Mouse (Mus musculus): ENCODE results near the gene Myrf. TPM values are rescaled to one million over a fixed set of nuclear protein-coding genes. Genes with fewer than 3 reads are reported as not detected.

The Myrf gene
- under 1 TPM in 1 of 2 experiments, not detected in 1; 0.11 TPM for total RNA-seq (2023)

DNA sequence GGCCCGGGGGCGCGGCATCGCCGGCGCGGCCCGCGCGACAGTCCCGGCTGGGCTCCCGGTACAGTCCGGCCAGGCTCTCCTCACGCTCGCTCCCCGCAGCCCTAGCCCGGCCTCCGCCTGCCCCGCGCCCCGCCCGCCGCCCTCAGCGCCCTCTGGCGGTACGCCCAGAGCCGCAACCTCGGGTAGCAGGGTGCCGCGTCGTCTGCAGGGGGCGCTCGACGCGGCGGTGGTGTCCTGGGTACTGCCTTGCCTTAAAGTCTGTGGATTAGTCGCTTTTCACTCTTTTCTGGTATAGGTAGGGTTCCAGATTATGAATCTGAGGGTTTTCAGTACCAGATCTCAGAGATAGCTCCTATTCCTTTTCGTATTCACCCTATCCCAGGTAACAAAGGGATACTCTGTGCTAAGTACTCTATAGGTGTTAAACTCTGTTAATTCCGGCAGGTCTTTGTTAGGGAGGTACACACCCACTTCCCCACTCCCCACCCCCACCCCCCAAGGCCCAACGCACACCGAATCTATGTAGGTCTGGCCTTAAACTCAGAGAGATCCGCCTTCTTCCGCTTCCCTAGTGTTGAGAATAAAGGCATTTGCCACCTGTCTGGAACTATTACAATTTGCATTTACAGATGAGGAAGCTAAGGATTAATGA, at the start of gene Myrf:
Myrf (minus strand) TSS at position 95 of the 652 bp plus-strand sequence.

DNA sequence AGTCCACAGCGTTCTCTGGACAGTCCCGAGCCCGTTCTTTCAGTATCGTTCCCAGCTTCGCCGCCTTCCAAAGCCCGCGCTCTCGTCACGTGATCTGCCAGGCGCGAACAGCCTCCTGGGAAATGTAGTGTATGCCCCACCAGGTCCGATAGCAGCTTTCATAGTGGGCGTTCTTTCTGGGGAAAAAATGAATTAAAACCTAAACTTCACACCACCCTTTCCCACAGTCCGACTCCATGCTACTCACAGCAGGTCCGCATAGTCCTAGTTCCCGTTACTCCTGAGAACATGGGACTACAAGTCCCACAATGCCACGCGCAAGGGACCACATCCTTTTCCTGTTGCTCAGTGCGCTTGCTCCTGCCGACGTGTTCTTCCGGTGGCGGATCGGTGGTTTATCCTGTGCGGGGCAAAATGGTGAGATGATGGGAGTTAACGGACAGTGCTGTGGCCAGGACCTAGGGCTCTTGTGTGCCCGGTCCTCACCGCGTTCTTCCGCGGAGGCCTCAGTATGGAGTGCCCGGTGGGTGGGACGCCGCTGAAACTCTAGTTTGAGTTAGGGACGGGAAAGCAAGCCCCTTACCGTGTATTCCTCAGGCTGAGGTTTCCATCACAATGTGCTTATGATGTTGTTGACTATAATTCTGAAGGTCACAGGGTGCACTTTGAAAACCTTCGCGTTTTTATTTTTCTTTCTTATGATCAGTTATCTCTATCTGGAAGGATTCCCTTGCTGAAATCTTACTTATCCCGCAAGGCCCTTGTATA, 36.5 kb downstream of the Myrf start, which contains the start of the genes Tmem258 and Fen1:
Tmem258 (plus strand) TSS at position 167 of the 768 bp plus-strand sequence.
Fen1 (minus strand) TSS at position 322 of the 768 bp plus-strand sequence.

DNA sequence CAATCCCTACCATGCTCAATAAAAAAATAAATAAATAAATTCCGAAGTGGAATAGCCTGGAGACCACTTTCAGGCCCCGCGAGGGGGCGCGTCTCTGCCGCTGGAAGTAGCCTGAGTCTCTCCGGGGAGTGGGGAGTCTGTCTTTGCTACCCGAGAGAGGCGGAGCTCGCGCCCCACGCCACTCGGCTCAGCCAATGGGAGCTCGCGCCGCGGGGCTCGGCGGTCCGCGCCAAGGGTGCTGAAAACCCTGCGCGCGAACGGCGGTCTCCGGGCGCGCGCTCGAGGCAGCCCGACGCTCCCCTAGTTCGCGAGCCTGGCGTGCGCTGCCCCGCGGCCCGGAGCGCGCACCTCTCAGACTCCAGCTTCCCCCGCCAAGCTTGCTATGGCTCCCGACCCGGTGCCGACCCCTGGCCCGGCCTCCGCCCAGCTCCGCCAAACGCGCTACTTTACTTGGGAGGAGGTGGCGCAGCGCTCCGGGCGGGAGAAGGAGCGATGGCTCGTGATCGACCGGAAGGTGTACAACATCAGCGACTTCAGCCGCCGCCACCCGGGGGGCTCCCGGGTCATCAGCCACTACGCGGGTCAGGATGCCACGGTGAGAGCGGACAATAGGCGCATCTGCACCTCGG, 57.8 kb downstream of the Myrf start, which contains the start of gene Fads1:
Fads1 (plus strand) TSS at position 219 of the 629 bp plus-strand sequence.

Other genes with a start within 250 kb of the Myrf start
- gene Best1, start 239.1 kb downstream of the Myrf start, total RNA-seq (2023) = not detected
- gene Rab3il1, start 239.1 kb downstream of the Myrf start, total RNA-seq (2023) = 1 to 10 TPM; 5.0 to 9.6 TPM
- gene Fads3, start 199.2 kb downstream of the Myrf start, total RNA-seq (2023) = 1 to 10 TPM; 2.0 to 5.5 TPM
- gene Fads2, start 139.0 kb downstream of the Myrf start, total RNA-seq (2023) = 1 to 10 TPM; 2.0 to 5.1 TPM
- 1 to 10 TPM; 8.3 to 9.4 TPM for gene Fads1, start 57.9 kb downstream of the Myrf start, total RNA-seq (2023)
- gene Tmem258, start 36.7 kb downstream of the Myrf start, total RNA-seq (2023) = 100 to 1,000 TPM; 104 to 110 TPM
- 10 to 100 TPM; 39.5 to 42.6 TPM for gene Fen1, start 36.6 kb downstream of the Myrf start, total RNA-seq (2023)
- under 1 TPM; 0.11 to 0.57 TPM for gene Dagla, start 64.1 kb upstream of the Myrf start, total RNA-seq (2023)
- not detected for gene Syt7, start 148.3 kb upstream of the Myrf start, total RNA-seq (2023)
- under 1 TPM in 1 of 2 experiments, not detected in 1; 0.18 TPM for gene Lrrc10b, start 216.7 kb upstream of the Myrf start, total RNA-seq (2023)
- 1 to 10 TPM; 1.8 to 2.2 TPM for gene Ppp1r32, start 242.2 kb upstream of the Myrf start, total RNA-seq (2023)